Mouse (Mus musculus) hindbrain, embryonic 11.5 days (tissue): Measurements from ENCODE around the gene Celsr2. TPM values are rescaled to one million over a fixed set of nuclear protein-coding genes. Genes with fewer than 3 reads are reported as not detected.

Experiments
- ATAC-seq: fragments of 200-750 bp; cut with Nextera tagmentation; 2 replicates; pipeline ENCODE4 v1.8.0; 2017; ENCODE audit warnings: mild to moderate bottlenecking, moderate TSS enrichment, moderate library complexity; ENCODE audit not compliant: low FRiP score
- DNase-seq: peaks from one replicate; pipeline ENCODE4 v3.0.0-alpha.2; 2015; ENCODE audit warnings: low spot score
- H3K27ac ChIP-seq: fragments of 300-500 bp; sonication (generic); 2 replicates; pipeline ENCODE4 v1.5.1; 2014; ENCODE audit warnings: mild to moderate bottlenecking, low read depth, low read length
- H3K27me3 ChIP-seq: fragments of 300-500 bp; sonication (generic); 2 replicates; pipeline ENCODE4 v1.6.1; 2014; ENCODE audit warnings: mild to moderate bottlenecking, low read length, moderate library complexity, mixed read lengths; ENCODE audit not compliant: control insufficient read depth, insufficient read depth
- H3K36me3 ChIP-seq: fragments of 300-500 bp; sonication (generic); 2 replicates; pipeline ENCODE4 v1.6.1; 2014; ENCODE audit warnings: mild to moderate bottlenecking, low read length, moderate library complexity, mixed read lengths; ENCODE audit not compliant: control insufficient read depth, insufficient read depth
- H3K4me1 ChIP-seq: fragments of 300-500 bp; sonication (generic); replicated peaks from 2 replicates; pipeline ENCODE4 v1.6.1; 2014; ENCODE audit warnings: low read length, mixed read lengths; ENCODE audit not compliant: control insufficient read depth, insufficient read depth
- H3K4me2 ChIP-seq: fragments of 300-500 bp; sonication (generic); replicated peaks from 2 replicates; pipeline ENCODE4 v1.6.1; 2014; ENCODE audit warnings: mild to moderate bottlenecking, low read depth, low read length
- H3K4me3 ChIP-seq: fragments of 300-500 bp; sonication (generic); 2 replicates; pipeline ENCODE4 v1.5.1; 2014; ENCODE audit warnings: low read depth, low read length
- H3K9ac ChIP-seq: fragments of 300-500 bp; sonication (generic); 2 replicates; pipeline ENCODE4 v1.6.1; 2014; ENCODE audit warnings: low read depth, low read length
- H3K9me3 ChIP-seq: fragments of 300-500 bp; sonication (generic); 2 replicates; pipeline ENCODE4 v1.6.1; 2016; ENCODE audit warnings: low read length; ENCODE audit not compliant: control insufficient read depth
- WGBS: fragments of 180-500 bp; shearing (Covaris S2); extraction: QIAGEN DNeasy Blood & Tissue Kit; methylation state at CpG from one replicate; pipeline ENCODE4 v1.1.7; 2014; 5-methylcytosine and 5-hydroxymethylcytosine counted together
- polyA plus RNA-seq: library from polyadenylated mRNA; unstranded; fragments of >200 nt; fragmentation: Nextera tagmentation; extraction: Ambion mirVana; gene quantifications from 2 replicates; pipeline ENCODE4 v1.2.1, GENCODE M21; 2014

Celsr2 gene
- polyA plus RNA-seq = 76.7 and 101 TPM in 2 replicates

GRCm38 (mm10) chr3:108414857-108415830 is at the start of gene Celsr2:
TSS of gene Celsr2 (minus strand) at chr3:108415552.
- 5% methylated on average over 59 of the region's 67 CpGs for WGBS
- peaks cover 4% of the 10 kb centered on the region; the same call in 1 of the 2 replicates for H3K9me3 ChIP-seq
- H3K4me3 ChIP-seq = peak within 1 kb of the TSS; percentile 96
- H3K9ac ChIP-seq = peak within 1 kb of the TSS; percentile 98
- peak within 1 kb of the TSS; percentile 82 for H3K4me2 ChIP-seq
- H3K27me3 ChIP-seq = no peaks in the 10 kb centered on the region; the same call in 1 of the 2 replicates
- H3K36me3 ChIP-seq = peaks cover 24% of the 10 kb centered on the region
- ATAC-seq = peak; percentile 5
- H3K4me1 ChIP-seq = peaks cover 9% of the 10 kb centered on the region; the same call in 1 of the 2 replicates
- peak; percentile 61 for DNase-seq
- peak within 1 kb of the TSS; percentile 91 for H3K27ac ChIP-seq

- Histone ChIP-seq H3K27me3 (no peaks in the 10 kb centered on the region), H3K27ac (no peak overlapping the region)
- ATAC-seq = no peak
These were observed 43.5 kb upstream of the Celsr2 start for GRCm38 (mm10) chr3:108458866-108459265.

GRCm38 (mm10) chr3:108458380-108458779 is 43.0 kb upstream of the Celsr2 start:
- 66% methylated on average over 14 of the region's 14 CpGs for WGBS
- H3K4me1 ChIP-seq = no peaks in the 10 kb centered on the region
- ATAC-seq (no peak), DNase-seq (no peak)
- no peaks in the 10 kb centered on the region for H3K9me3 ChIP-seq
- H3K36me3 ChIP-seq = no peaks in the 10 kb centered on the region
- no peak overlapping the region for H3K4me2 ChIP-seq
- H3K9ac ChIP-seq = no peak overlapping the region
- H3K27ac ChIP-seq = no peak overlapping the region
- H3K27me3 ChIP-seq = no peaks in the 10 kb centered on the region
- no peak overlapping the region for H3K4me3 ChIP-seq

More at GRCm38 (mm10) chr3:108458866-108459265, 43.5 kb upstream of the Celsr2 start:
- DNase-seq = no peak
- no peaks in the 10 kb centered on the region for H3K9me3 ChIP-seq
- 49% methylated on average over 10 of the region's 10 CpGs for WGBS
- H3K36me3 ChIP-seq = no peaks in the 10 kb centered on the region
- H3K4me3 ChIP-seq = no peak overlapping the region
- H3K9ac ChIP-seq = no peak overlapping the region
- H3K4me2 ChIP-seq = no peak overlapping the region
- no peaks in the 10 kb centered on the region for H3K4me1 ChIP-seq

GRCm38 (mm10) chr3:108454172-108454571 is 38.8 kb upstream of the Celsr2 start:
- H3K9me3 ChIP-seq = no peaks in the 10 kb centered on the region
- ATAC-seq = no peak
- H3K9ac ChIP-seq = no peak overlapping the region
- H3K36me3 ChIP-seq = no peaks in the 10 kb centered on the region
- H3K27ac ChIP-seq = no peak overlapping the region
- H3K4me3 ChIP-seq = no peak overlapping the region
- H3K4me2 ChIP-seq = no peak overlapping the region
- WGBS = 83% methylated on average over 1 of the region's 1 CpGs
- H3K4me1 ChIP-seq = no peaks in the 10 kb centered on the region
- no peak for DNase-seq
- no peaks in the 10 kb centered on the region for H3K27me3 ChIP-seq

- no peaks in the 10 kb centered on the region for H3K9me3 ChIP-seq
- ATAC-seq (no peak), DNase-seq (no peak)
- 81% methylated on average over 2 of the region's 2 CpGs for WGBS
- H3K36me3 ChIP-seq = no peaks in the 10 kb centered on the region
- H3K4me2 ChIP-seq = no peak overlapping the region
- no peak overlapping the region for H3K9ac ChIP-seq
- no peaks in the 10 kb centered on the region for H3K4me1 ChIP-seq
- H3K27me3 ChIP-seq = no peaks in the 10 kb centered on the region
- no peak overlapping the region for H3K27ac ChIP-seq
- H3K4me3 ChIP-seq = no peak overlapping the region
These were observed 36.6 kb upstream of the Celsr2 start for GRCm38 (mm10) chr3:108451969-108452368.

- Histone ChIP-seq H3K27me3 (no peaks in the 10 kb centered on the region), H3K36me3 (no peaks in the 10 kb centered on the region), H3K4me1 (peaks cover 5% of the 10 kb centered on the region; the same call in 1 of the 2 replicates), H3K4me3 (peak overlapping the region; percentile 95), H3K9me3 (no peaks in the 10 kb centered on the region), H3K27ac (peak overlapping the region; percentile 87), H3K9ac (peak overlapping the region; percentile 85), H3K4me2 (peak overlapping the region; percentile 88)
- WGBS = 14% methylated on average over 6 of the region's 6 CpGs
- ATAC-seq = peak; percentile 47
- no peak for DNase-seq
These were observed 30.0 kb upstream of the Celsr2 start for GRCm38 (mm10) chr3:108445366-108445705.

GRCm38 (mm10) chr3:108444698-108445365 is 29.5 kb upstream of the Celsr2 start, which contains the start of gene Sars:
TSS of gene Sars (minus strand) at chr3:108445209.
- WGBS = 0% methylated on average over 41 of the region's 41 CpGs
- DNase-seq = peak; percentile 97

GRCm38 (mm10) chr3:108444029-108444428 is 28.7 kb upstream of the Celsr2 start:
- Histone ChIP-seq H3K9ac (peak overlapping the region; percentile 85), H3K4me2 (peak overlapping the region; percentile 88), H3K4me1 (peaks cover 5% of the 10 kb centered on the region; the same call in 1 of the 2 replicates), H3K4me3 (peak overlapping the region; percentile 95), H3K9me3 (no peaks in the 10 kb centered on the region), H3K36me3 (no peaks in the 10 kb centered on the region), H3K27ac (no peak overlapping the region), H3K27me3 (no peaks in the 10 kb centered on the region)
- DNase-seq (no peak), ATAC-seq (no peak)
- 38% methylated on average over 8 of the region's 8 CpGs for WGBS

More at GRCm38 (mm10) chr3:108444698-108445365, 29.5 kb upstream of the Celsr2 start, which contains the start of gene Sars:
- peaks cover 5% of the 10 kb centered on the region; the same call in 1 of the 2 replicates for H3K4me1 ChIP-seq
- H3K27me3 ChIP-seq = no peaks in the 10 kb centered on the region
- H3K4me2 ChIP-seq = peak within 1 kb of the TSS; percentile 88
- H3K9ac ChIP-seq = peak within 1 kb of the TSS; percentile 85
- peak within 1 kb of the TSS; percentile 87 for H3K27ac ChIP-seq
- H3K36me3 ChIP-seq = no peaks in the 10 kb centered on the region
- no peaks in the 10 kb centered on the region for H3K9me3 ChIP-seq
- ATAC-seq = peak; percentile 97
- H3K4me3 ChIP-seq = peak within 1 kb of the TSS; percentile 95
